Mouse (Mus musculus): ENCODE measurements around the gene Sash3.

The Sash3 gene

DNA sequence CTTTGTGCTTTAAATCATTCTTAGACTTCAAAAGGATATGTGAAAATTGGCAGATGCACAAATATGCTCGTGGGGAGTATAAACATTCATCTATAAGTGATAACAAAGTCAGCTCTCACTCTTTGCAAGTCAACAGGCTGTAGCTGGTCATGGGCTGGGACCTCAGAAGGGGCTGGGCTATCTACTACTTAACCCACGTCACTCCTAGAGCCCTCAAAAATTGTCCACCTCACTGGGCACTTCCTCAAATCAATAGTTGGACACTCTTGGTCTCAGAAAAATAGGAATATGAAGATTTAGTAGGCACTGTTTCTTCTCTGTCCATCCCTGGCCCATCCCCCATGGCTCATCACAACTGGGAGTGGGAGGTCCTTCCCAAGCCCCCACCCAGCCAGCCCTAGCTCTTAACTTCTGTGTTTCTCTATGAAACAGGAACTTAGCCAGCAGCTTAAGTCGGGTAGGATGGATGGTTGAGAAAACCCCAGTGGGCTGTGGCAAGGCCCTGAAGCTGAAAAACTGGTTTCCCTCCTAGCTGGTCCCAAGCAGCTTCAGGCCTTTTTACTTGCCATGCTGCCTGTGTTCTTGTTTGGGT, 5.9 kb upstream of the Sash3 start:
- no peak for DNase-seq (ENCODE audit: low read depth)

DNA sequence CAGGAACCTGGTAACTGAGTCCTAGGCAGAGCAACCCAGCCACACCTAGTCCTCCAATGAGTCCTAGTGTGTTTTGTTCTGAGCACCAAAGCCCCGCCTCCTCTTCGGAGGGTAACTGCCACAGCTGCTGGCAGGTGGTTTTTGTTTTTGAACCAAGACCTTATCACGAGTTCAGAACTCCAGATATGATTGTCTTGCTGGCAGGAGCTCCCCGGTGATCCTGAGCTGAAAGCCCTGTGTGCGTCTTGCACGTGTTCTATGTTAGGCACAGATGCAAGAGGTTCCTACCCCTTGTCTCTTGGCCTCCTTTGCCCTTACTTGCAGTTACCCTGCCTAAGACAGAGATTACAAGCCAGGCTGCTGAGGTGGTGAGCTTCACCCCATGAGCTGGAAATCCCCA, 4.8 kb upstream of the Sash3 start:
- no peak for DNase-seq (ENCODE audit: low read depth)

- no peak for DNase-seq (ENCODE audit: low read depth)
Measured at GRCm38 (mm10) chrX:48143415-48144335, 2.6 kb upstream of the Sash3 start.

- DNase-seq (ENCODE audit: low read depth): no peak
Measured at GRCm38 (mm10) chrX:48147226-48147625, 990 bp downstream of the Sash3 start.

- DNase-seq (ENCODE audit: low read depth): no peak
Measured at GRCm38 (mm10) chrX:48147741-48148186, 1.5 kb downstream of the Sash3 start.

DNA sequence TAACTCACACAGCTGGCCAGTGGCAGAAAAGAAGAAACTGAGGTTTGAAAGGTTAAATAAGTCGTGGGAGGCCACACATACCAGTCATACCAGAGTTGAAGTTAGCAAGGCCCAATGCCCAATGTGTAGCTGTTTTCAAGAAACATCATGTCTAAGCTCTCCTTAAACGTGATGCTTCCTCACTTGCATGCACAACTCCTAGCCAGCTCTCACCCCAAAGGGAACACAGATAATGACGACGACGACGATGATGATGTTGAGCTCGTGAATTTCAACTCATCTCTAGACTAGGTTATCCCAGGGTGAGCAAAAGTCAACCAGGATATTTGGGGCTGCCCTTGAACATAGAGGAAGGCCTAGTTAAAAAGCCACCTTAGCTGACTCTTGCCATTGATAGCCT, 5.9 kb downstream of the Sash3 start:
- no peak for DNase-seq (ENCODE audit: low read depth)

- no peak for DNase-seq (ENCODE audit: low read depth)
Measured at GRCm38 (mm10) chrX:48153414-48153813, 7.2 kb downstream of the Sash3 start.

- DNase-seq (ENCODE audit: low read depth): no peak
Measured at GRCm38 (mm10) chrX:48153949-48154348, 7.7 kb downstream of the Sash3 start.

DNA sequence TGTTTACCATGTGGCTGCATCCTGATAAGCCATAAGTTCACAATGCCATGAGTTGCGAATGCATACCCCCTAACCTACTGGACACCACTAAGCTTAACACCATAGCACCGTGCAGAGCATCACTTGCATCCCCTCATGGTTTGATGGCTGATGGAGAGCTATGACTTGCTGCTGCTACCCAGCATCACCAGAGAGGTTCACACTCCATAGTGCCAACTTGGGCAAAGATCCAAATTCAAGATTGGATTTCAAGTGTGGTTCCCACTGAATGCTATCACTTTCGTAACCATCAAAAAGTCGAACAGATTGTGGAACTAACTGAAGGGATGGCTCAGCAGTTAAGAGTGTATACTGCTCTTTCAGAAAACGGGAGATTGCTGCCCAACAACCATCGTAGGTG, 9.3 kb downstream of the Sash3 start:
- DNase-seq (ENCODE audit: low read depth): no peak

DNA sequence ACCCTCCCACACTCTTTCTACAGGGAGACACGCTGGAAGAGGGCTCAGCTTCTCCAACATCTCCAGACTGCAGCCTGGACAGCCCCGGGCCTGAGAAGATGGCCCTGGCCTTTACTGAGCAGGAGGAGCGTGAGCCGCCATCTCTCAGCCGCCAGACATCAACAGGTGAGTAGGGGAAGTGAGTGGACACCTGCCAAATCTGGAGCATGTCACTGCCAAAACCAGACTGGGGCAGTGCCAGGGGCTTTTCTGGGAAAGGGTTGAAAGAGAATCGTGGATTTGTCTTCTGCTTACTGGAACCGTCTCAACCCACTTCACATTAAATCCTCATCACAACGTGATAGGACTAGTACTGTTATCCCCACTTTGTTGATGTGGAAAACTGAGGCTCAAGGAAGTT, 11.2 kb downstream of the Sash3 start:
- no peak for DNase-seq (ENCODE audit: low read depth)

- no peak for DNase-seq (ENCODE audit: low read depth)
Measured at GRCm38 (mm10) chrX:48158229-48158919, 12.1 kb downstream of the Sash3 start.

- DNase-seq (ENCODE audit: low read depth): no peak
Measured at GRCm38 (mm10) chrX:48169892-48170291, 23.7 kb downstream of the Sash3 start.

GRCm38 (mm10) chrX:48170368-48170767, 24.1 kb downstream of the Sash3 start:
- no peak for DNase-seq (ENCODE audit: low read depth)

- no peak for DNase-seq (ENCODE audit: low read depth)
Measured at GRCm38 (mm10) chrX:48181844-48182243, 35.6 kb downstream of the Sash3 start.

DNA sequence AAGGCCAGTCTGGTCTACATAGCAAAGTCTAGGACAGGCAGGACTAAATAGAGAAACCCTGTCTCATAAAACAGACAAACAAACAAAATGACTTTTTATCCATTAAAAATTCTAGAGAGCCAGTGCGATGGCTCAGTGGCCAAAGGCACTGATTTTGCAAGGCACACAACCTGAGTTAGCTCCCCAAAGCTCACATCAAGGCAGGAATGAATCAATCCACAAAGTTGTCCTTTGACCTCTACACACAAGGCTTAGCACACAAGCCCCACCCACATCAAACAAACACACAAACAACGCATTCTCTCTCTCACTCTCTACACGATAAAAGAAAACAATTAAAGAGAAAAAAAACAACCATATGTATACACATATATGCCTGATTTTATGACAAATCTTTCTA, 38.5 kb downstream of the Sash3 start:
- no peak for DNase-seq (ENCODE audit: low read depth)

DNA sequence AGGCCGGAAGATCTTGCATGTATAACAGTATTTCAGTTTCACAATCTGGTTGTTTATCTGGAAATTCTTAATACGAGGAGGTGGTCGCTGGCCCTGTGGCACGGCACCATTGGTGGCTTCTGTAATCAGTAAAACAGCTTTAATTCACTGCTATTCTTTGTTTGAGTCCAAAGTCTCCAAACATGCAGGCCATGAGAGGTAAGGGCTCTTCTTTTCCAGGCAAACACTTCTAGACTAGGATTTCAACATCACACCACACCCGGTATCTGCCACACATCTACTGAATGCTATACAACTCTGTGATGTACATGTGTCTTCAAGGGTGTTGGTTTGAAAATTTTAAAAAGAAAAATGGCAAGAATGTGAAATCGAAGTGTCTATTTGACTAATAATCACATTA, 45.0 kb downstream of the Sash3 start:
- DNase-seq (ENCODE audit: low read depth): no peak

DNA sequence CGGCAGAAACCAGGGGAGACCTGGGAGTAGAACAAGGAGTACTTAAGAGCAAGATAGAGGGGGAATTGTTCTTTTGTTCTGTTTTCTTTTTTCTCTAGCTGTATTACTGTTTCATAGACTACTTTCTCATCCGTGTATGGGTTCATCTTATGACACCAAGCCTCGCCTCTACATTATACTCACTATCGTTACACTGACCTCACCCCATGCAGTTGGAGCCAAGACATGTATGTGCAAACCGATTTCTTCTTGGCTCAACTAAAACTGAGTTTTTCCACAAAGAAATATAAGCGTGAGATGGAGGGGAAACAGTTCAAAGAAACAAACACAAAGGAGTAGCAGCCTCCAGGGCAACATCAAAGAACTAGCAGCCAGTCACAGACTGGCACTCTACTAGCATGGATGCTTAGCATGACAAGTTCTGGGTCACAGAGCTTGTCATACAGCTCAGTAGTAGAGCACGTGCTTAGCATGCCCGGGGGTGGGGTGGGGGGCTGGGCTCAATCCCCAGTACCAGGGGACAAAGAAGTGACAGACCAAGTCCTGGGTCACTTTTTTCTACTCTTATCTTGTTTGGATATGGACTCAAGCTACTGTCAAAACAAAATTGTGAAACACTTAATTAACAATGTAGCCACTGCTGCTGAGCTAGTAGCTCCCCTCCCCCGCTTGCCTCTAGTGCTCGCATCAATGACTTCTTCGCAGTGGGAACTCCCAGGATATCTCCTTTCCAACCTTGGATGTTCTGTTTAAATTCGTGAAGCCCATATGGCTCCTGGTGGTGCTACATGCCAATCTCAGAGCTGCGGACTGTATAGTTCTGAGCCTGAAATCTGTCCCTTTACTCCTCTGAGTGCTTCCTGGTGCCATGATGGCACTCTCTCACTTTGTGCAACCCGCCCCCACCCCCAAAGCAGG, 47.3 kb downstream of the Sash3 start:
- DNase-seq (ENCODE audit: low read depth): no peak

DNA sequence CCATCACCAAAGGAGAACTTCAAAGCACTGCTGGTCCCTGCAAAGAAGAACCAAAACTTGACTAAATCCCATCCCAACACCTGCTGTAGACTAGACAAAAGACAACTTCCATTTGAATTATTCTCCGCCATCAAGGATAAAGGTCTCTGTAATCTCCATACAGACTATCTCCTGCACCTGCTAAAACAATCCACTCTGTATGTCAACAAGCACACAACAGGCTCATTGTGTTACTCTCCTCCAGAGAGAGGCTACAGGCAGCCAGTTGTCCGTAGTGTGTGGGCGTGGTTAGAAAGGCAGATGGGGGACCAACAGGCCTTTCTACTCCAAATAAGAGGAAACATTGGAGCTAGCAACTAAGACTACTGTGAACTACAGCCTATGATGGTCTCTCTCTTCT, 51.6 kb downstream of the Sash3 start:
- no peak for DNase-seq (ENCODE audit: low read depth)

DNA sequence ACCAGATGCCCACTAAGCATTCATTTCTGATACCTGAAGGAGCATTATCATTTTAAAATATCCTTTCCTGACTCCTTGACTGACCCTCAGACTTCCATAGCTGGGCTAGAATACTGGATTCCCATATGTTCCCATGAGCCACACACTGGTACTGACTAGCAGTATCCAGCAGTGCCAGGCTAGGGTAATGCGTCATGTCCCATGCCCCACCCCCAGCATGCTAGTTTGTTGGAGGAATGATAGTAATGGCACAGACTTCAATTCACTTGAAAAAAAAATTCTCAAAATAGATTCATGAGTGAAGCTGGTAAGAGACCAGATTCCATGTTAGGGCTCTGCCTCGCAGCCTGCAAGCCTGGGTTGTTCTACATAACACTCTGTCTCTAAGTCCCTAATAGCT, 52.8 kb downstream of the Sash3 start:
- DNase-seq (ENCODE audit: low read depth): no peak

DNA sequence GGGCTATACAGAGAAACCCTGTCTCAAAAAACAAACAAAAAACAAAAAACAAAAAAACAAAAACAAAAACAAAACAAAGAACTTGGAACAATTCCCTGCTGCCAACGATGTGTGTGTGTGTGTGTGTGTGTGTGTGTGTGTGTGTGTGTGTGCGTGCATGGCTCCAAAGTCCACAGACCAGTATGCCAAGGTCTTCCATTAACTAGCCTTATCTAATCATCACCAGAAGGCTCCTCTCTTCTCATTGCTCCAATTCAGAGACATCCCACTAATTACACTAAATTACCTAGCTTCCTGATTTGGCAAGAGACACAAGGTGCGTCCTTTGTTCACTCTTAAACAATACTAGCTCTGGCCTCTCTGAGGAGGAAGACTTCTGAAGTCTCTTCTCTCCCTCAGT, 54.5 kb downstream of the Sash3 start:
- no peak for DNase-seq (ENCODE audit: low read depth)

- DNase-seq (ENCODE audit: low read depth): no peak
Measured at GRCm38 (mm10) chrX:48201973-48202372, 55.7 kb downstream of the Sash3 start.

GRCm38 (mm10) chrX:48202436-48202835, 56.2 kb downstream of the Sash3 start:
- DNase-seq (ENCODE audit: low read depth): no peak
